Mouse (Mus musculus): ENCODE measurements around the gene Tmem69.

GRCm38 (mm10) chr4:116537737-116538136 is 18.0 kb downstream of the Tmem69 start:
- no peak for TF ChIP-seq TAL1 (IDR thresholded peaks at IDR 0.05; ENCODE audit: low read length)
- TF ChIP-seq GATA1 (IDR thresholded peaks at IDR 0.05; ENCODE audit: low read length): no peak
